Mouse (Mus musculus) heart, adult 18-20 months (tissue): ENCODE measurements around the gene S100a8. TPM values are rescaled to one million over a fixed set of nuclear protein-coding genes. Genes with fewer than 3 reads are reported as not detected.

ENCODE experiments used
- DNase-seq, 2 experiments: peaks; one replicate each; pipeline ENCODE4 v3.0.0; 2021 to 2022; ENCODE audit warnings: mixed read lengths in 1 of 2
- total RNA-seq, 2 experiments: library from RNA; stranded (reverse); gene quantifications; 2 replicates each; pipeline ENCODE4 v1.2.3; 2021

The S100a8 gene
- total RNA-seq, 2 experiments from 2014 or later, result not detected

GRCm38 (mm10) chr3:90683929-90684328, 15.2 kb downstream of the S100a8 start:
- DNase-seq, result no peak

GRCm38 (mm10) chr3:90686835-90687234, 18.1 kb downstream of the S100a8 start:
- no peak for DNase-seq

- no peak for DNase-seq
These were observed 24.7 kb downstream of the S100a8 start for GRCm38 (mm10) chr3:90693496-90693895.

GRCm38 (mm10) chr3:90695613-90696012, 26.8 kb downstream of the S100a8 start, which contains the start of gene S100a9:
TSS of gene S100a9 (minus strand) at chr3:90695721.
- no peak for DNase-seq

- DNase-seq, result no peak
These were observed 33.5 kb downstream of the S100a8 start for GRCm38 (mm10) chr3:90702244-90702643.

GRCm38 (mm10) chr3:90708523-90709202, 39.9 kb downstream of the S100a8 start:
- DNase-seq, result peak; percentile 11 to 43

- peak; percentile 70 to 88 for DNase-seq
These were observed 41.0 kb downstream of the S100a8 start for GRCm38 (mm10) chr3:90709591-90710460.

Other genes starting within 250 kb of the S100a8 start
- gene Ints3, start 235.4 kb upstream of the S100a8 start, total RNA-seq, result 10 to 100 TPM; 24.6 TPM
- gene Npr1, start 203.1 kb upstream of the S100a8 start, total RNA-seq, result 10 to 100 TPM; 16.2 to 16.8 TPM
- gene Ilf2, start 192.9 kb upstream of the S100a8 start, total RNA-seq, result 10 to 100 TPM; 29.3 to 30.1 TPM
- 10 to 100 TPM; 62.0 to 70.7 TPM for gene Snapin, start 177.9 kb upstream of the S100a8 start, total RNA-seq
- gene Chtop, start 159.5 kb upstream of the S100a8 start, total RNA-seq, result 10 to 100 TPM; 90.0 to 96.6 TPM
- 1,000 to 10,000 TPM; 1,108 to 1,133 TPM for gene S100a1, start 154.6 kb upstream of the S100a8 start, total RNA-seq
- 10 to 100 TPM; 29.6 to 31.2 TPM for gene S100a13, start 154.5 kb upstream of the S100a8 start, total RNA-seq
- under 1 TPM; 0.49 to 0.60 TPM for gene S100a14, start 142.1 kb upstream of the S100a8 start, total RNA-seq
- gene S100a16, start 131.7 kb upstream of the S100a8 start, total RNA-seq, result 10 to 100 TPM; 62.9 to 71.8 TPM
- gene S100a3, start 108.4 kb upstream of the S100a8 start, total RNA-seq, result not detected
- not detected for gene S100a2, start 78.7 kb upstream of the S100a8 start, total RNA-seq
- not detected for gene Gm42674, start 67.1 kb upstream of the S100a8 start, total RNA-seq
- 10 to 100 TPM; 12.5 to 14.1 TPM for gene S100a4, start 65.2 kb upstream of the S100a8 start, total RNA-seq
- gene S100a5, start 60.5 kb upstream of the S100a8 start, total RNA-seq, result not detected
- gene S100a6, start 56.1 kb upstream of the S100a8 start, total RNA-seq, result 10 to 100 TPM; 76.5 to 79.4 TPM
- gene S100a7a, start 15.0 kb upstream of the S100a8 start, total RNA-seq, result under 1 TPM in 1 of 2 experiments, not detected in 1; 0.47 TPM
- gene S100a9, start 26.7 kb downstream of the S100a8 start, total RNA-seq, result under 1 TPM in 1 of 2 experiments, not detected in 1; 0.57 TPM
- gene Pglyrp4, start 57.9 kb downstream of the S100a8 start, total RNA-seq, result not detected
- gene Gm5849, start 108.9 kb downstream of the S100a8 start, total RNA-seq, result not detected